Mouse (Mus musculus): ENCODE results near the gene Dnajc3.

Dnajc3 gene

GRCm38 (mm10) chr14:118937533-118938492 lies at the start of gene Dnajc3:
Dnajc3 (plus strand) TSS chr14:118937976.
- peak; percentile 99 for DNase-seq

- no peak for DNase-seq
Observed at GRCm38 (mm10) chr14:118890101-118890500, 47.7 kb upstream of the Dnajc3 start.

DNA sequence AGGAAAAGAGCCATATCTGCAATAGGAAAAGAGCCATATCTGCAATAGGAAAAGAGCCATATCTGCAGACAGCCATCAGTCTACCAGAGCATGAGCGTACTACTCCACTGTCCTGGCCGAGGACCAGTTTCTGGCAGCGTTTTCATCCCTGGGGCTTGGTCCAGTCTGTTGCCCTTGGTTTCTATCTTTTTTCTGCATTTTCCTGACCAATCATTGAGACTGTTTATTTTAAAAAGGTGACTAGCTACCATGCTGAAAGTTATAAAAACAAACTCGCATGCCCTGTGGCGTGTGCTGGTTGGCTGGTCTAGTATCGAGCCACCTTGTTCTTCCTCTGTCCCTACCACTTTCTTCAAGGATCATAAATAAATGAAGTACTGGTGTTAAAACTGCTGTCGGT lies 42.5 kb upstream of the Dnajc3 start:
- DNase-seq = no peak

DNA sequence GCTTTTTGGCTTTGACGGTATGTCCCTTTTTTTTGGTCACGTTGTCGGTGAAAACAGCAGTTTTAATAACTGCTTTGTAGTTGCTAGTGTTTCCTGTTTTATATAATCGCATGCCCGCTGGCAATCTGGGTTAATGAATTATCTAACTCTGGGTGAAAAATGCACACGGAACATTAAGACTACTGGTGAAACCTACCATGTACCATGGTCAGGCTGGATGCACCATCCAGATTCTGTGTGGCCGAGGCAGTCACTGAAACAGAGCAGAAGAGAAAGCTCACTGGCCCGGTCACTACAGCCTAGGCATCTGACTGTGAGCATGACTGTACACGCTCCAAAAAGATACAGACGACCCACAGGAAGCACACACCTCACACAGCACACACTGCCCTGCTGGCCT lies 42.1 kb upstream of the Dnajc3 start:
- no peak for DNase-seq

DNA sequence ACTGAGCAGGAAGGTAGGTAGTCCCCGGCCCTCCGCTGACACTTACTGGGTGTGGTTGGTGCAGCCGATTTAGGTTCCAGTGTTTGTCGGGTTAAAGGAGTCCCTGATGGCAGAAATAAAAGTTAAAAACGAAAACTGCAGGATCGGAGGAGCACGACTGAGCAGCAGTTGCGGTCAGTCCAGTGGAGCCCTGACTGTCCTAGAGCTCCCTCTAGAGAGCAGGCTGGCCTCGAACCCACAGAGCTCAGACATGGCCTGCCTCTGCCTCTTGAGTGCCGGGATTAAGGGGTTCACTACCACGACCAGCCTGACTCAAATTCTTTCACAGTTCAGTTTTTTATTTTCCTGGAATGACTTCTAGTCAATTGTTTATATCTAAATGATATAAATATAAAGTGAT lies 37.8 kb upstream of the Dnajc3 start:
- no peak for DNase-seq

GRCm38 (mm10) chr14:118900911-118901310 lies 36.9 kb upstream of the Dnajc3 start:
- DNase-seq = no peak

DNA sequence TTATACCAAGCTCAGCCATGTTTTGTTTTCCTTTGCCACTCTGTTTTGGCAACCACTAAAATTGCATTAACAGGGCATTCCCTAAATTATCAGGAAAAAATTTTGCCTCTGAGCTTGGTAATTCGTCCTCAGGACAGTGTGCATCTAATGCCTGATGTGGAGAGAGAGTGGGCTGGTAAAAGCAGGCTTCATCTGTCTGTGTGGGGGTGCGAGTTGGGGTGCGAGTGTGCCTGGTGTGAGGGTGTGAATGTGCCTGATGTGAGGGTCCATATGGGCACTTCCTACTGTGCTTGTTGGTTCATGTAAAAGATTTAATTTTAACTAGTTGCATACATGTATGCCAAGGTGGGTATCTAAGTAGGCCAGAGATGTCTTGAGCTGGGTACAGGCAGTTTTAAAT lies 34.4 kb upstream of the Dnajc3 start:
- DNase-seq = no peak

GRCm38 (mm10) chr14:118903867-118904562 lies 33.8 kb upstream of the Dnajc3 start:
- no peak for DNase-seq

DNA sequence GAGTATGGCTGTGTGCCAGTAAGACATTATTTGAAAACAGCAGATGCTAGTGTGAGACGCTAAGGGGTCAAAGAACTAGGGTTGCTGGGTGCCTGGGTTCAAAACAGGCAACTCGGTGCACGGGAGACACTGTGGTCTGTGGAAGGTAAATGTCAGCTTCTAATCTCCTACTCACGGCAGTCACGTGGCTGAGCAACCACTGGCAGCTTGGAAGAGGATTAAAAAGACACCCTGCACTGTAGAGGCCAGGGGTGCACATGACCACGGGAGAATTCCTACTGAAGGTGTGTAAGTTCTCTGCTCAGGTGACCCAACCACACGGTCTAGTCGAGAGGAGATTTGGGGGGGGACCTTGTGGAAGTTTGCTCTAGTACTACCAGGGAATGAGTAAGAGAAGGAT lies 30.2 kb upstream of the Dnajc3 start:
- no peak for DNase-seq

GRCm38 (mm10) chr14:118909872-118910271 lies 27.9 kb upstream of the Dnajc3 start:
- peak; percentile 26 for DNase-seq

- DNase-seq = peak; percentile 70
Observed at GRCm38 (mm10) chr14:118910332-118911222, 27.2 kb upstream of the Dnajc3 start.

DNA sequence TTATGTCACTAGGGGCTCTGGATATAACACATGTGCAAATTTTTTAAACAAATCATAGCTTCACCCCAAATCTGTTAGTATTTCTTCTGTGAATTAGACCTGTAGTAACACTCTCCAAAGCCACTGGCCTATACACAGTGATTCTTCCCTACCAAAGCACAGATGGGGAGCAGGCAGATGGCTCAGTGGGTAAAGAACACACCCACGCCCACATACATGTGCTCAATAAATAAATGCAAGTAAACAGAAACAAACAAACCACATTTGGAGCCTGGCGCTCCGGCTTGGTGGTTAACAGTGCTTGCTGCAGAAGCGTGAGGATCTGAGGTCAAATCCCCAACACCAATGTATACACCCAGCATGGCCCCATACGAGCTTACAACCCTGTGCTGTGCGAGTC lies 26.3 kb upstream of the Dnajc3 start:
- DNase-seq = no peak

GRCm38 (mm10) chr14:118913651-118914050 lies 24.1 kb upstream of the Dnajc3 start:
- DNase-seq = no peak

DNA sequence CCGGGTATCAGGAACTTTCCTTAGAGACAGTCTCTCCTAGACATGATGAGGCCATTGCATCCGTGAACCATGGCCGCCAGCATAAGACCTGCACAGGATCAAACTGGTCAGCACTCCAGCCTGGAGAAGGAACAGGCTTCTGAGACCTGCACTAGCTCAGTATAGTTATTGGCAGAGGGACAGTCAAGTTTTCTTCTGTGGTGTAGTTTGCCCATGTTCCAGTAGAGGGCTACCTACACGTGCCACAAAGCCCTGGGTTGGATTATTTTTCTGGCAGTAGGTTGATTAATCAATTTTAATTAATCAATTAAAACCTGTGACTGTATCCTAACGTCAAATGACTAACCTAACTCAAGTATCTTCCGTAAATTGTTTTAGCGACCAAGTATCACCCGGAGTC lies 18.8 kb upstream of the Dnajc3 start:
- no peak for DNase-seq

GRCm38 (mm10) chr14:118920654-118921053 lies 17.1 kb upstream of the Dnajc3 start:
- no peak for DNase-seq

DNA sequence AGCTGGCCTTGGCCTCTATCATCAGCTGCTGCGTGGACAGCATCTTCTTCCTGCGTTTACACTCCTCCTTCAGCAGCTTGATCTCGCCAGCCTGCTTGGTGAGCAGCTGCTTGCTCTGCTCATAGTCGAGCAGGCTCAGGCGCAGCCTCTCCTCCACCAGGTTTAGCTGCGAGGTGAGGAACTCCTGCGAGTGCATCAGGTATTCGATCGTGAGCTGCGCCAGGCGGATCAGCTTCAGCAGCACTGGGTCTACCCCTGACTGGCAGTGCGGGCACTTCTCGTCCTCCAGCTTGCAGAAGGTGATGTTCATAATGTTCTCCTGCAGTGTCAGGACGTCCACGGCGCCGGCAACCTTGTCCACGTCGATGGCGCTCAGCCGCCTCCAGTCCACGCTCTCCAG lies 15.5 kb upstream of the Dnajc3 start:
- peak; percentile 37 for DNase-seq

DNA sequence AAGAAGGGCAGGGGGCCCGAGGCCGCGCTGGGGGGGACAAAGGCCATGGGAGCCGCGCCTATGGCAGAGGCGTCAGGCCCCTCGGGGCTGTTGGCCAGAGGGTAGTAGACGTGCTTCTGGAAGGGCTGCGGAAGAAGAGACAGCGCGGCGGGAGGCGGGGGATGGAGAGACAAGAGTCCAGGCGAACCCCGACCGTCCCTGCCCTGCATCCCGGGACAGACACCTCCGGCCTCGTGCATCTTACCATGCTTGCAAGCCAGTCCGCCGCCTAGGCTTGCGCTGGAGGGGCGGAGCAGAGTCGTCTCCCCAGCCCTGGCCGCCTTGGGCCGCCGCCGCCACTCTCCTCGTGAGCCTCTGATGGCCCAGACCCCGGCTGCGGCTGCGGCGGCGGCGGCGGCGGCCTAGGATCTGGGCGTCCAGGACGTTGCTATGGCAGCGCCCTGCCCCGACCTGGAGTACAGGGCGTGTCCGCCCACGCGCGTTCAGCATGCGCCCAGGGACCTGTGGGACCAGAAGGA lies 15.1 kb upstream of the Dnajc3 start:
- peak; percentile 78 for DNase-seq

- DNase-seq = peak; percentile 91
Observed at GRCm38 (mm10) chr14:118924673-118925615, 12.8 kb upstream of the Dnajc3 start, which contains the start of gene Dzip1. Dzip1 (minus strand) TSS chr14:118925460.

GRCm38 (mm10) chr14:118928565-118928964 lies 9.2 kb upstream of the Dnajc3 start:
- DNase-seq = no peak

- no peak for DNase-seq
Observed at GRCm38 (mm10) chr14:118929779-118930178, 8.0 kb upstream of the Dnajc3 start.

DNA sequence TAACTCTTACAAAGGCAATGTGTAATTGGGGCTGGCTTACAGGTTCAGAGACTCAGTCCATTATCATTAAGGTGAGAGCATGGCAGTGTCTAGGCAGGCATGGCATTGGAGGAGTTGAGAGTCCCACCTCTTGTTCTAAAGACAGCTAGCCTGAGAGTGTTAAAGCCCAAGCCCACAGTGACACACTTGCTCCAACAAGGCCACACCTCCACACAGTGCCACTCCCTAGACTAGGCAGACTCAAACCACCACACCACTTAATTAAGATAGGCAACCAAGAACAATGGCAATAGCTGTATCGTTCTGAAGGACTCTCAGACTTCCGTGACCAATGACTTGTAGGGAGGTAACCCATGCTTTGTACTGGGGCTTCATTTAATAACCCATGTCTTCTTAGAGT lies 7.0 kb upstream of the Dnajc3 start:
- DNase-seq = no peak

DNA sequence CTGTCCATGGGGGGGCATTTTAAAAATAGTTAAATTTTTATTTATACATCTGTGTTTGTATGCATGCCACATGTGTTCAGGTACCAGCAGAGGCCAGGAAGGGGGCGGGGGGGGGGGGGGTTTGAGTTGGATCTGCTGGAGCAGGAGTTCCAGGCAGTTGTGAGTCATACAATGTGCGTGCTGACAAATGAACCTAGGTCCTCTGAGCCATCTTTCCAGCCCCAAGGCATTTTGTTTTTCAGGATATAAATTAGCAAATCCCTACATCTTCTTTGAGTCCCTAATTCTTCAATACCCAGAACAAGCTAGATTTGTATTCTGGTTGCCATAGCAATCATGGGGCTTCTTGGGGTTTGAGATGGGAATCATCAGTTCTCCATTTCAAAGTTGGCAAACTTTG lies 6.6 kb upstream of the Dnajc3 start:
- no peak for DNase-seq
